Mouse (Mus musculus): Measurements from ENCODE around the gene Tbl1x.

Gene Tbl1x

DNA sequence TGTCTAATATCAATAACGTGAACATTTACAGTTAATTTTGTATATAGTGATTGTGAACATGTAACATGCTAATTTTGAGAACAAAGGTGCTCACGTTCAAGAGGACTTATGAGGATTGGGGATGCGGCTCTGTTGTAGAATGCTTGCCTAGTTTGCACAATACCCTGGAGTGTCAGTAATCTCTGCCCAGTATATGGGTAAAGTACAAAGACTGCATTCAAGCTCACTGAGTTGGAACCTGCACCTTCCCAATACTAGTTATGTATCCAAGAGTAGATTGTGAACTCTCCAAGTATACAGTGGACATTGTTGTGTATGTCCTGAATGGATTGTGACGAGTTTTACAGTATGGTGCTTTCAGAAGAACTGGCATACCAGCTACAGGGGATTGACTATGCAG lies 33.7 kb downstream of the Tbl1x start:
- peak in 1 of 2 experiments; percentile 17 for DNase-seq

DNA sequence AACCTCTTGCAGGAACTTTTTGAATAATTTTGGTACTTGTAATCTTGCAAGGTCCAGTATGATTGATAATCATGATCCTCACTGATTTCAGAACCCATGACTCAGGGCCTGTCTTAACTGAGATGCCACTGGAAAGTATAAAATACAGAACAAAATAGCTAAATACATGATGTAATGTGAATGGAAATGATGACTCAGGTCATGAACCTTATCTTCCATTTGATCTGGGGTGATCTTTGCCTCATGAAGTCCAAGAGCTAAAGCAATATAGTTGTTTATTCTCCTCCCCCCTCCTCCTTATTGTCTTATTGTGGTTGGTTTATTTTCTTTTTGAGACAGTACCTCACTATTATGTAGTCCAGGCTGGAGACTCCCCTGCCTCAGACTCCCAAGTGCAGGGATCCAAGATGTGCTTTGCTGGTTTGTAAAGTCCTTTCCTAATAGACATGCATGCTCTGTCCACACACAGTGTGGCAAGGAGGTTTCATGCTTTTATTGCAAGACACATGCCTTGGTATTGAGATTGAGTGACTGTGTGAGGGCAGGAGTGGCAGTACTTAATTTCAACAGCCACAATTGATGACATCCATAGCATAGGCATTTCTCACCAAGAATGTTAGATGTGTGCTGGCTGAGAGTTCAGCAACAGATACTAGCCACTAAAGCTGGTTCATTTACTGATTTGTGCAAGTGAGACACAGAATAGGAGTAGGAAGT lies 34.7 kb downstream of the Tbl1x start:
- DNase-seq = no peak

DNA sequence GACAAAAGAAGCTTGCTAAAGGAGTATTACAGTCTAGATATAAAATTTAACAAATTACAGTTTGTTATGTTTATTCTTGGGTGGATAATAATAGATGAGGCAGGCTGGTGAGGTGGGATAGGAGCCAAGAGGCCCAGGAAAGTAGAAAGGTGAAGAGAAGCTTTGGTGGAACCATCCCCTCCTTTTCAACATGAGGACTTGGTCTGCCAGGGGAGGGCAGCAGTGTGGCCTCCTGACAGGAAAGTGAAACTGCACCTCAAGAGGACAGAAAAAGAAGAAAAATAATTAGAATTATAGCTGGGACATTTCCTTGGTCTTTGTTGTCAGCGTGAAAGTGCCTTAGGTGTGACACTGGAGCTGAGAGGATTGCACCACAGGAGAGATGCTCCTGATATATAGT lies 35.6 kb downstream of the Tbl1x start:
- no peak for DNase-seq

DNA sequence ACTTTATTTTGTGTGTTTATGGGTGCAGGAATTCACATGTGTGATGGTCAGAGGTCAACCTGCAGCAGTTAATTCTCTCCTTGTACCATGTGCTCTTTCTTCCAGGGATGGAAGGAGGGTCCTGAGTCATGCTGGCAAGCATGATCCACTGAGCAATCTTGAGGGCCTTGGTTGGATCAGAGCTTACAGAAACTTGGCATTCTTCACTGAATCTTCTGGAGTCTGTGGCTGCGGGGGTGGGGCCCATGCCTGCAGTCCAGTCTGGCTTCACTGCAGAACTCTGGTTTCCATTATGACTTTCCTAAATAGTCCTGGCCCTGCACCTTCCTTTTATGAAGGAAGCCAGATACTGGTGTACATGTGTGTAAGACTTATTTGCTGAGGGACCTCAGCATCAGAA lies 38.1 kb downstream of the Tbl1x start:
- DNase-seq = peak in 1 of 2 experiments; percentile 9

DNA sequence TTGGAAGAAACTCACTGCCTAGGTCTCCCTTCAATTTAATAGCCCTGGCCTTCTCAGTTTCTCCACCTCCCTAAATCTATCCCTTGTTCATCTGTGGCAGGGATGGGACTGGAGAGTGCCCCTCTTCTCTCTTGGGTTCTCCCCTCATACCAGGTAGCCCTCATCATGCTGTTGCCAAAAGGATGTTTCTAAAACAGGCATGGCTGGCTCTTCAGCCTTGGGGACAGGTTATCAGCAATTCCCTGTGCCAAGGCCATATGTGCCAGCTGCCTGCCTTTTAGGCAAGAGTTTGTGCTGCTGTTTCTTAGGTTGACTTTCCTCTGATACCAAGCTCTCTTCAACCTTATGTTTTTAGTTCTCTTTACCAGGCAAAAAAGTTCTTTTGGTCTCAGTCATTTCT lies 39.6 kb downstream of the Tbl1x start:
- no peak for DNase-seq

DNA sequence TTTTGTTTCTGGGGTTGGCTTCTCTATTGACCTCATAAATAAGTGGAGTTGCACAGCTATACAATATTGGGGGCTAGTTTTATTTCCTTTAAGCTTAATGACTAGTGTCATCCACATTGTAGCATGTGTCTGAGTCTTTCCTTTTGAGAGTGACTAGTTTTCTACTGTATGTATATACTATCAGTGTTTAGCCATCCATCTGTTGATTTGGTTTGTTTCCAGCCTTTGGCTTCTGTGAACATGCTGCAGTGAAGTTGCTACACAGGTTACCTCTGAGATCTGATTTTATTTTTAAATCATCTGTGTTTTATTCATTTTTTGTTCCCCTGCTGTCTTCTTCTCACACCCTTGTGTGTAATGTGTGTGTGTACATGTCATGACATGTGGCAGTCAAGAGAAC lies 40.5 kb downstream of the Tbl1x start:
- no peak for DNase-seq

DNA sequence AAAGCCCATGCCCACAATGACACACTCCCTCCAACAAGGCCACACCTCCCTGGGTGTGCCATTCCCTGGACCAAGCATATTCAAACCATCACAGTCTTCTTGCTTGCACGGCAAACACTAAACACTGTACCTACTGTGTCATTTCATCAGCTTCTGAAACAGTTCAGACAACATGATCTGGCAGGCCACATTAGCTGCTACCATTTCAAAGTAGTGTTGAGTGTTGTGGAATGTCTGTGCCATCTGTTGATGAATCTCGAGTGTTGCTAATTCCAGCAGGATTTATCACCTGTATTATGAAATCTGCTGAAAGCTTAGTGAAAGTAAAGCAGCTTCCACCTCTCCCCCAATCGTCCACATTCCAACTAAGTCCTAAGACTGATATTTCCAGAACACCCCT lies 41.3 kb downstream of the Tbl1x start:
- no peak for DNase-seq

DNA sequence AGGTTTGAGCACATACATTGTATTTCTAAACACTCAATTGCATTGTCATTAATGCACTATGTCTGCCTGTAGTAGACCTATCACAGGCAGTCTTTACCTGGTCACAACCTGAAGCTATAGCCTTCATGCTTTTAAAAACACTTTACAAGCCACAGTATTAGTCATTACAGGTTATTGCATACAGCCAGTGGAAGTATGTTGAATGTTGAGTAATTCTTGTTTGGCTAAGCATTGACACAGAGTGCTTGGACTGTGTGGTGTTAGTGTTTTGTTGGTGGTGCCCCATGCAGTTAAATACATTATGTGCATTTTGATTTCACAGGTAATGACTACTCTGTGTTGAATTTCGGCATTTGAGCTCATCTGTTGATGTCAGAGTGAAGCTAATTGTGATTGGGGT lies 45.2 kb downstream of the Tbl1x start:
- DNase-seq = no peak

DNA sequence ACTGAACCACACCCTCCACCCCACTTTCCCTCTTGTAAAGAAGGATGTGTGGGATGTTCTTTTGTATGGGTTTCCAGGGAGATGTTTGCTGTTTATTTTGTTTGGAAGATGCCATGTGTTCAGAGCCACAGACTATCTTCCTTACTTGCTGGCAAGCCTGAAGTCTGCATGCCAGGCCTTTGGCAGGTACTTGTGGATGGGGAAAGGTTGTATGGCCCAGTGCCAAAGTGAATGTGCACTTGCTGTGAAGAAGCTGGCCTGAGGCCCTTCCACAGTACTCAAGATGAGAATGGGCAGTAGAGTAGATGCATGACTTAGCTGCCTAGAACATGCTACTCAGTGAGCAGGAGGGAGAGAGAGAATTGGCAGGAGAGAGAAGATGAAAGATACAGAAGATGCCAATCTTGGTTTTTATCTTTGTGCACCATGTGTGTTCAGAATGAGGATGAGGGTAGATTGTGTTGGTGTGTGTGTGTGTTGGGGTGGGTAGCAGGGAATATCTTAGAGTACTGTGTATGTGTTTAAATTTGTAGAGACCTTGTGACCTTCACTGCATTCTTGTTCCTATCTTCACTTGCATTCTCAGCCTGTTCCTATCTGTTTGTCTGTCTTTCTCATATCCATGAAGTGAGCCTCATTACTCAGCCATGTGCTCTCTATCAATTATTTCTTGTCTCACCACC lies 48.5 kb downstream of the Tbl1x start:
- peak; percentile 72 to 76 for DNase-seq

DNA sequence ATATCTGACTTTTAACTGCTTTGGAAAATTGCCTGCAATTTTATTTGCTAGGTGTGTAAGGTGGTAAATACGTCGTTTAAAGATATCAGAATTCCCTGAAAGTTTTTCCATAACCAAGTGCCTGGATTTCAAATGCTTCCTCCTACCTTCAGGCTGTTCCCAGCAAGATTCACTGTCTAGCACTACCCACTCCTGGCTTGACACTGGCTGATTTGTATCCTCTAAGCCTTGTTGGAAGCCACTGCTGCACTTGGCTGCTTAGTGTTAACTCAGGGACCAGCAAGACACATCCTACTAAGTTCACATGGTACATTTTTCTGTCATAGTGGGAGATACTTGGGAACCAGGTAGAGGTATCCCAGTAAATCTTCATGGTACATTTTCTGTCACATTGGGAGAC lies 52.8 kb downstream of the Tbl1x start:
- DNase-seq = no peak

DNA sequence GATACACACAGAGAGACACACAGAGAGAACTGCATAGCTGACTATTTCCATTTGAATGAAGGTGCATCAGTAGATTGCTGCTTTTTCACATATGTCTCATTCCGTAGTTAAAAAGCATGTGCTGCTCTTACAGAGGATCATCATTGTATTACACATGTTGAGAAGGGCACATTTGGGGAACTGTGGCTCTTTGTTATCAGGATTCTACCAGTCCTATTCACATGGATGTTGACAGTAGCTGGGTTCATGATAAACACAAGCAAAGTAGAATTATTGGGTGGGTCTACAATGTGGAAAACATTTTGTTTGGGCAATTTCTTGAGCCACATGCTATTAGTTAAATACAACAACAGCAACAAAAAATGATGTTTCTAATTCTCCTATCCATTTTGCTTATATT lies 55.9 kb downstream of the Tbl1x start:
- DNase-seq = no peak

DNA sequence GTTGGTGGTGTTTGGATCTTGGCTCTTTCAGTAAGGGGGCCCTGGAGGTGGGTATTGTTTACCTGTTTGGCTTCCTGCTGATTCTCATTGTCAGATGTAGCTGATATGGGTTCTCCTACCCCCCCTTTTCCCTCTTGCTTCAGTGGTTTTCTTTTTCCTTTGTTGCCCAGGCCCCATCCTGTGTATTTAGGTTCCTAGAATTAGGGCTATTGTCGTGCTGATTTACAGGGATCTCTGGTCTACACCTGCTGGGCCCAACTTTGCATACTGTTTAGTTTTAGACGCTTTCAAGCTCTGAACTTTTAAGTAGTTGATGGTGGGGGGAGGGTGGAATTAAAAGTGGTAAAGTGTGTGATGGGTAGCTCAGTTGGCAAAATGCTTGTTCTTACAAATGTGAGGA lies 57.2 kb downstream of the Tbl1x start:
- DNase-seq = no peak

DNA sequence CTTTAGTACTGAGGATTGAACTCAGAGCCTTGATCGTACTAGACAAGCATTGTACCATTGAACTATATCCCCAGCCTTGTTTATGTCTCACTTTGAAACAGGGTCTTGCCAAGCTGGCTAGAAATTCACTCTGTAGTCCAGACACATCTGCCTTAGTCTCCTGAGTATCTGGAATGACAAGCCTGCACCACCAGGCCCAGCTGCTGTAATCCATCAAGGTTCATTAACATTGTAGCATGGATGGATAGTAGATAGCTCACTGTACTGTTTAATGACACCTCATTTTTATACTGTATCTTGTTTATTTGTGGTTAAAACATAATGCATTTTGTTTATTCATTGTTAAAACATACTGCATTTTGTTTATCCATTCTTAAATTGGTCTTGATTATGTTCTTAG lies 62.9 kb downstream of the Tbl1x start:
- DNase-seq = no peak

DNA sequence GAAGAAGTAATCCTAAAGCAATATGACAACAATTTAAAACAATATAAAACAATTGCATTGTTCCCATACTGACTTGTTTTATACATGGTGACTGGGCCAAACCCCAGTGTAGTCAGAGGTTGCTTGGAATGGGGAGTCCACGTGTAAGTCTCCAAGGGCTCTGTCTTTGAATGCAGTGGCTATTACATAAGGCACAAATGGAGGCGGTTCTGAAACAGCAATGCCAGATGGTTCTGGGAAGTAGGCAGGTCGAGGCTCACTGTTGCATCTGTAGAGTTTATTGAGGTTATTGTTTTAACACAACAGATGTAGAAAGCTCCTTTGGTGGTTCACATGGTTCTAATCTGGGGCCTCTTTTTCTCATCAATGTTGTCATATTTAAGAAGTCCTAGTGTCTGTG lies 66.3 kb downstream of the Tbl1x start:
- DNase-seq = no peak

DNA sequence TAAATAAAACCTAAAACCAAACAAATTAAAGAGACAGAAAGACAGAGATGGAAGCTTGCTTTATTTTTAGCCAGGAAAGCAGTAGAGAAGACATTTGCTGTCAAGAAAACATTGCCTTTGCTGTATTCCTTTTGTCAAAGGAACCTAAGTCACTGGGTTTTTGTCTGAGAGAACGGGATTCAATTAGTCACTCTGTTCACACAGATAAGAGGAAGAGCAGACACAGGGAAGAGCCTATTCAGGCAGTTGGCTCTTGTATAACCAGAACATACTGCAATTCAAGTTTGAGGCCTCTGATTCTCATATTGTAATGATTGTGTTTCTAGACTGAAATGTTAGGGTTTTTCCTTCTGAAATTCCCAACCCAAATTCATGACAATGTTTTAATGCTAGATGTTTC lies 67.4 kb downstream of the Tbl1x start:
- no peak for DNase-seq

DNA sequence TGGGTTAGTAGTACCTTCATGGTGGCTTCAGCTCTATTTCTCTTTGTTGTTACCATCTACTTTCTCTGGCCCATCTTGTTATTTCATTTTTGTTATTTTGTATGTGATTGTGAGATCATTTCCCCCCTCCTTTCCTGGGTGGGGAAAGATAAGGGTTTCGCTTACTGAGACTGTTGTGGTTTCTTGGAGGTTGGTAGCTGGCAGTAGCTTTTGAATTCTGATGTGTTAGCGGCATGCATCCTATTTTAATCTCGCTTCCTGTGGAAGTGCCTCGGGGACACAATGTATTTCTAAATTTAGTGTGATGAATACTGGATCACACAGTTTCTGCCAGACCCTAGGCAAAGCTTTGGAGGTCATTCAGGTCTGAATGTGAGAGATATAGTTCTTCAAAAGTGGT lies 69.2 kb downstream of the Tbl1x start:
- DNase-seq = peak in 1 of 2 experiments; percentile 8

DNA sequence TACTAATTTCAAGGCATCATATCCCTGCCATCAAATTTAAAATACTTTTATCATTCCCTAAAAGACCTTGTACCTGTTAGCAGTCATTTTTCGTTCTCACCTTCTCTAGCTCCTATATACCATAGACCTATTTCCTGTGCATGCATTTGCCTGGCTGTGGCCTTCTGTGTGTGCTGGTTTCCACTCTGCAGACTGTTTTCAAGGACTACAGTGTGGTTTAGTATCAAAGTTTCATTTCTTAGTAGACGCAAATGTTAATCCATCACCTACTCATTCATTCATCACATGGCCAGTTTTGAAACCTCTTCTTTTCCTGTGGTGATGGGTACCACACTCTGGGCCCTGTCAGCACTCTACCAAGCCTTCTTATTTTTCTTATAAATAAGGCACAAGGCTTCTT lies 75.2 kb downstream of the Tbl1x start:
- no peak for DNase-seq

DNA sequence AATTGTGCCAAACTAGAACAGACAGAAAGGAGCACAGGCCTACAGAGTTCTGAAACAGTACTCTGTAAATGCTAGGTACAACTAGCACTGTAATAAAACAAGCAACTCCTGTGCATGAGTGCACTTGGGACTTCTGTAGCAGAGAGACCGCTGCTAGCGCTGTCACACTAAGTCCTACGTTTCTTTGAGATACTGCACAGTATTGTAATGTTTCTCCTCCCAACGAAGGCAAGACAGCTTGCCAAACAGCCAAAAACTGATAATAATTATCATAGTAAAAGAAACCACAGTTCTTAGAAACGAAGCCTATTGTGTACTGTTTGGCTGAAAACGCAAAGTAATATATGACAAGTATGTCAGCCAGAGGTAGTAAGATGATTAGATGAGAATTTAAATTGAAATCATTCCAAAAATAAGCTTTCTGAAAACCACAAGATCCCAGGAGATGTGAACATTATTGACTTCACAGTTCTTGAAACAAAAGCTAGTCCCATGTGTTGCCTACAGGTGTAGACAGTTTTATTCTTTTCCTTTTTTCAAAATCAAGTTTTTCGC lies 83.9 kb downstream of the Tbl1x start:
- no peak for DNase-seq

DNA sequence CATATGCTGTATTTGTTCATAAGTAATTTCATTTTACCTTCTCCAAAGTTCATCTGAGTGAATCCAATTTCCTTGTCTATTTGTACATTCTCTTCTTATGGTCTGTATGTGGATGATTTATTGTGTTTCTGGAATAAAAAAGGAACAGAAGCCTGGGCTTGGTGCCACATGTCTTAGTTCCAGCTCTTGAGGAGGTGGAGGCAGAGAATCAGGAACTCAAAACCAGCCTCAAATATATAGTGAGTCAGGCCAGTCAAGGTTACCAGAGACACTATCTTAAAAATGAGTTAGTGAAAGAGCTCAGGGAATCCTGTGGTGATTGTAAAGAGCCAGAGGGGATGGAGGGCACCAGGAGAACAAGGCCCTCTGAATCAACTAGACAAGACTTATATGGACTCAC lies 86.9 kb downstream of the Tbl1x start:
- no peak for DNase-seq

DNA sequence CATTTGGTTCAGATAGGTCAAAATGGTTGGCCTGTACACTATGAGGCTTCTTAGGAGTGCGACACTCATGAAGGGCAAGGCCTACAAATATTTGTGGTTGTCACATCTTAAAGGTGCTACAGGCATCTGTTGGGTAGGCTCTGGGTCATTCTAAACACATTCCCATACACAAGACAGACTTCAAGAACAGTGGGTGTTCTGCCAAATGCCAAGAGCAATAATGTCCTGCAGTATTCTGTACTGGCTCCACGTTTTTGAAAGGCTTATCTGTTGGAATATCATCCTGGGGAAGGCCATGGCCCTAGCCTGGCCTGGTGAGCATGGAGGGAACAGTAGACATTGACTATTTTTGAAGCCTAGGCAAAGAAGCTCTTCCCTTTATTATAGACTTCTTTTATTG lies 87.9 kb downstream of the Tbl1x start:
- DNase-seq = no peak

DNA sequence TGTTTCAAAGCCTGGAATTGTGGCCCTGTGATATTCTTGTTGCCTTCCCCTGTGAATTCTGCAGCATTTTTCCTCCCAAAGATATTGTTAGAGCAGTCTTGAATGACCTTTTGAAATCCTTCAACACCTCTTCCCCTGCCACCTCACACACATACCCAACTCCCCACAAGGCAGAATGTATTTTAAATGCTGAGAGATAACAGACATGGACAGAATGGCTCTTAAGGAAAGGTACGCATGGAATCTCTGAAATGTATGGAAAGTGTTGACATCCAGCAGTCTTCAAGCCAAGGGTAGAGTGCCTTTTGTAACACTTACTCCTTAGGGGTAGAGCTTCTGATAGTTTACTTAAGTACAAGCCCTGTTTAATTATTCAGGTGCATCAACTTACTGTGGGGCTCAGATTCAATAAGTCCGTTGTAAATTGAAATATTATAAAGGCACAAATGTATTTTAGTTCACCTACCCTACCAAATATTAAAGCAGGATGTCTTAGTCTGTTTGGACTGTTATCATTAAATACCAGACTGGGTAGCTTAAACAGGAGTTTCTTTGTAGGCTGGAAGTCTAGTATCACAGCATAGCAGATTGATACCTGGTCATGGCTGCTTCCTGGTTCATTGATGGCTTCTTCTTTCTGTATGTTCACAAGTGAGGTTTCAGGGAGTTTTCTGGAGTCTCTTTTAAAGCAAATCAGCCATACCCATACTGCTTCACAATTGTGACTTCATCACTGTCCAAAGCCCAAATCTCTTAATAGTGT lies 92.9 kb downstream of the Tbl1x start:
- no peak for DNase-seq

DNA sequence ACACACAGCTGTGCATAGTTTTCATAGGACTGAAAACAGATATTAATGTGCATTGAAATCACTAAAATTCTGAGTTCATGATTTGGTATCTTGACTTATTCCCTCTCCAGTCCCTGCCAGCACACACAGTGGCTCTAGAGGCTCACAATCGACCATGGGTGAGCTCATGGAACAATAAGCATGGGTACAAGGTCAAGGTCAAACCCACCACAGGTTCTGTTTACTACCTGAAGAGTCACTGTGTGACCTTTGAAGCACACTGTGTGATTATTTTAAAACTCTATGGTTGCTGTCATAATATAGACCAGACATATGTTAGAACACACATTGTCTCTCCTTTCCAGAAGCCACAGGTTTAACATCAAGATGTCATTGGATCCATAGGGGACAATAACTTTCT lies 96.7 kb downstream of the Tbl1x start:
- no peak for DNase-seq

DNA sequence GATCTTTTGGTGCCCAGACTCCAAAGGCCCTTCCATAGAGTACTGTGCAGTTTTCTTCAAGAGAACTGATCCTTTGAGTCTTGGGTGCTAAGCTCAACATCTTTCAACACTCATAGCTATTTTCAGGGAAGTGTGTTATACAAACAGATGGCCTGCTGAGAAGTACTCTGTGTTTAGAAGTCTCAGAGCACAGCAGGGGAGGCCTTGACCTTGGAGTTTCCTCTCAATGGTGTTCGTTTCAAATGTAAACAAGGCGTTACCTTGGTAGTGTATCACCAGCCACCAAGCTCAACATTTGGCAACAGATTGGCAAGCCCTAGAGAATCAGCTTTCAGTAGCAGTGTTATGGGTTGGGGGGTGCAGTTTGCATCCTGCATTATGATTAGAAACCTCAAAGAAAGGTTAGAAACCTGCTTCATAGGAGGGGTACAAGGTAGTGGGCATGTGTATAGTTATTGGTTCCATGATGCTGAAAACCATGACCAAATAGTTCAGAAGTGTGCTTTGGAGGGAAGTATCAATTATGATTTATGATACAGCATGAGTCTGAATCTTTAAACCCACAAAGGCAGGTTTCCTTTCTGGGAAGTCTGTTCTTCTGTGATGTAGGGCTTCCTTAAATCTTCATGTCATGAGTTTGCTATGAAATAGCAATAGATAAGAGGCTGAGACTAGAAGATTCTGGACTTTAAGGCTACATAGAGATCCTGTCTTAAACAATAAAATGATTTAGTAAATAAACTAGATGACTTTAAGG lies 98.3 kb downstream of the Tbl1x start:
- no peak for DNase-seq
